Mouse (Mus musculus): ENCODE results near the gene Hoxc6.

The Hoxc6 gene

DNA sequence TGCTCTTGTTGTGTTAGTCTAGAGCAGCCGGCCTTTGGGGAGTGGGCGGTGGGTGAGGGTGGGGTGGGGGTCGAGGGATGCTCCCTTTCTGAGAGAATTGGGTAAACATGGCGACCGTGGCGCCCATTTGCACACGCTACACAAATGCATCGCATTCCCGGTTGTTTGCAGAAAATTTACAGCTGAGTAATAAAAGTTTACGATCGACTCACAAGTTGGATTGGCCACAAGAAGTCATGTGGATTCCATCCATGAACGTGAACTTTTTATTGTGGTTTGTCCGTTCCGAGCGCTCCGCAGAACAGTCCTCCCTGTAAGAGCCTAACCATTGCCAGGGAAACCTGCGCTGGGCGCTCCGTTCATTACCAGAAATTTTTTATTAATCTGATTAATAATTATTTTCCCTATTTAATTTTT is at the start of gene Hoxc6:
Gene Hoxc6 (plus strand): TSS at position 319 of the 417 bp plus-strand sequence.
- no peak for DNase-seq

DNA sequence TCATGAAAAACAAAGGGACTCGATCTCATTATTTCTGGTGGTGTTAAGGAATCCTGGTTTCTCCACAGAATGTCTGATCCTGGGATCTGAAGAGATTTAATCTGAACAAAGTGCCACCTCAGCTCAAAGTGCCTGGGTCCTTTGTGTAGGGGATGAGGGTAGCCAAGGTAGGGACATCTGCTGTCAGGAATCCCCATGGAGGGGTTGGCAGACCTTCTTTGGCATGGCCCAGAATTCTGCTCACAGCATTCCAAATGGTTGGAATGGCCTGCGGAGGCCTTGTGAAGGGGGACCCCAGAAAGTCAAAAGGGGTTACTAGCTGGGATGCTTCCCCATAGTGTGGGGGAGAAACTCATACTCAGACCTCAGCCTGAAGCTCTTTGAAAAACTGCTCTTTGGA is 49.2 kb upstream of the Hoxc6 start:
- no peak for DNase-seq

DNA sequence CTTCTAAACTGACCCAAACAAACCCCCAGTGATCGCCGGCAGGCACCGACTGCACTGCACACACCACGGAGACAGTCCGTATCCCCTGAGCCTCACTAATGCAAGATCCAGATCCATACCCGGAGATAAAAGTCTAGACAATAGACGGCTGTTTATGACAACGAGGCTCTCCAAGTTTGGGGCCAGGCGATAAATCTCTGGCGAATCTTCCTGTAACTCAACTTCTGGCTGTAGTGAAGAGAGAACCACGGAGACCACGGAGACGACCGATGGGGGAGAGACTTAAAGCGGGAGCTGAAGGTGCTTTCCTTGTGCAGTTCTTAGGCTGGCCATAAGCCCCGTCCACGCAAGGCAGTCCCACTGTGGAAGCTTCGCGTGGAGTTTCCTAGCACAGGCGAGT is 48.4 kb upstream of the Hoxc6 start:
- no peak for DNase-seq

DNA sequence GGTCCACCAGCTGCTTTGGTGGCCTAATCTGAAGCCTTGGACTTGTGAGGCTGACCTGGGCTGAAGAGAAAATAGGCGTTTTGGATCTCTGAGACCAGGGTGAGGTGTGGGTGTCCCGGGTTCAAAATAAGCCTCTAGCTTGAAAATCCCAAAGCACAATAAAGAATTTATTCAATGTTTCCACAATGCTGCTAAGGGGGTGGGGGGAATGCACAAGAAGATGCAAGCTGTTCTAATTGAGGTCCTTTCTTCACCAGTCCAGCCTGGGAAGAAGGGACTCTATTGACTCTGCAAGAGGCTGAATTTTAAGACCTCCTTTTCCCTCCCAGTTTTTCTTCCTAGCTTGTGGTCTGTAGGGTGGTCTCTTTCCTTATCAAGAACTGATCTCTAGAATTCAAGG is 47.2 kb upstream of the Hoxc6 start:
- no peak for DNase-seq

DNA sequence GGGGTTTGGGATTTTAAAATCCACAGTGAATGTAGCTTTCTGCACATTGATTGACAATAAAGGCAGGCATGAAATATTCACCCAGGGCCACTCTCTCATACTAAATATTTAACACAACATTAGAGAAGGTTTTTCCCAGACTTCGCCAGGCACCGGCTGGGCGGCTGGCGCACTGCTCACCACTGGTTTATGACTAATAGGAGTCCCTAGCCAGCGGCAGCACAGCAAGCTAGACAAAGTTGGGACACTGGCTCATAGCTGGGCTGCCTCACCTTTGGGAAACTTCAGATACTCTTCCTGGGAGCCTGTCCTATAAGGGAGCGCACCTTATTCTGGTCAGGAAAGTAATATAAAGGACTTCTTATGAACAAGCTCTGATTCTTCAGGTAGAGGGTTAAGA is 44.5 kb upstream of the Hoxc6 start:
- no peak for DNase-seq

DNA sequence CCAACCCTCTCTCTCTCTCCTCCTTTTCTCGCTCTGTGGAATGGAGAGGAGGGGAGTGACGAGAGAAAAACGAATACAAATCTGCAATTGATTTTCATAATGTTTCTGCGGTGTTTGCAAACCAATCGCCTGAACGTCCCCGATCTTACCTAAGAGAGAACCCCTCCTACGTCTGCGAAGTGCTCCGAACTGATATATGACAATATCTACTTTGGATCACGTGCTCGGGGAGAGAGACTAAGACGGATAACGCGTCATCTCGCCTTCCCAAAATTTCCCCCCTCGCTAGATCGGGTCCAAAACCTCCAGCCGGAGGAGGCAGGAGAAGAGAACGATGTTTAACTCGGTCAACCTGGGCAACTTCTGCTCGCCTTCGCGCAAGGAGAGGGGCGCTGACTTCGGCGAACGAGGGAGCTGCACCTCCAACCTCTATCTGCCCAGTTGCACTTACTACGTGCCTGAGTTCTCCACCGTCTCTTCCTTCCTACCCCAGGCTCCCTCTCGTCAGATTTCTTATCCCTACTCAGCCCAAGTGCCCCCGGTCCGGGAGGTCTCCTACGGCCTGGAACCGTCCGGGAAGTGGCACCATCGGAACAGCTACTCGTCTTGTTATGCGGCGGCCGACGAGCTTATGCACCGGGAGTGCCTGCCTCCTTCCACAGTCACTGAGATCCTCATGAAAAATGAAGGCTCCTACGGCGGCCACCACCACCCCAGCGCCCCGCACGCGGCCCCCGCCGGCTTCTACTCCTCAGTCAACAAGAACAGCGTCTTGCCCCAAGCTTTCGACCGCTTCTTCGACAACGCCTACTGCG is 43.7 kb upstream of the Hoxc6 start, which contains the start of gene Hoxc11:
Gene Hoxc11 (plus strand): TSS at position 236 of the 815 bp plus-strand sequence.
- DNase-seq: no peak

DNA sequence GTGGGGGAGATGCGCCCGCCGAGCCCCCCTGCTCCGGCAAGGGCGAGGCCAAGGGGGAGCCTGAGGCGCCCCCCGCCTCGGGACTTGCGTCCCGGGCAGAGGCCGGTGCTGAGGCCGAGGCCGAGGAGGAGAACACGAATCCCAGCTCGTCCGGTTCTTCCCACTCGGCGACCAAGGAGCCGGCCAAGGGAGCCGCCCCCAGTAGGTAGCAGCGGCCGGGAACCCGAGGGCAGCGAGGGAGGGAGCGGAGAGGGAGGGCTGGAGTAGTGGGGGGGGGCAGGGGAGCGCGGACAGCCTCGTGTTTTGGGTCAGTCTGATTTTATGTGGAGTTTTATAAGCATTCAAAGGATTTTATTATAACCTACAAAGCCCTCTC is 43.1 kb upstream of the Hoxc6 start:
- no peak for DNase-seq

DNA sequence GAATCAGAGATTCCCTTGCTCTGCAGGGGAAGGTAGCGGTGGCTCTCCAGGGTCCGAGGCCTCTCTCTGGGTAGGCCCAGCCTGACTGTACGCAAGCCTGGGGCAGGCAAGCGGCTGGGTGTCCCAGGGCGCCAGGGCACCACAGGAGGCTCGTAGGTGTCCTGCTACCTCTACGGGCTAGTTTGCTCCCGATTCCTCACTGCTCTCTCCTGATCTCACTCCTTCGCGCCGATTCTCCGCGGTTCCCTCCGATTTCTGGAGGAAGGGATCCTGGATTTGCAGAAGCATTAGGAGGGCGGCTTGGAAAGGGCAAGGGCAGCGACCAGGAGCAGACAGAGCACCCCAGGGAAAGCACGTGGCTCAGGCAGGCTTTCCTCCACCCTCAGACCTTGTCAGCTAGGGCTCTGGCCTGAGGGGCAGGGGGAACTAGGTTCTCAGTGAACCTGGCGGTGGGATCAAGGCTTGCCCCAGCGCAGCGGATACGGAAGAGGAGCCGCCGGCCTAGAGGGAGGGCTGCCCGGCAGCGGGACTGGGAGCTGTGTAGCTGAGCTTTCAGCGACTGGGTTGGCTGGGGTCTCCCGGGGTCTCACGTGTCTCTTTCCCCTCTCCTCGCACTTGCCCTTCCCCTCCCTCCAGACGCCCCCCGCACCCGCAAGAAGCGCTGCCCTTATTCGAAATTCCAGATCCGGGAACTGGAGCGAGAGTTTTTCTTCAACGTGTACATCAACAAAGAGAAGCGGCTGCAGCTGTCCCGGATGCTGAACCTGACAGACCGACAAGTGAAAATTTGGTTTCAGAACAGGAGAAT is 42.0 kb upstream of the Hoxc6 start:
- no peak for DNase-seq

DNA sequence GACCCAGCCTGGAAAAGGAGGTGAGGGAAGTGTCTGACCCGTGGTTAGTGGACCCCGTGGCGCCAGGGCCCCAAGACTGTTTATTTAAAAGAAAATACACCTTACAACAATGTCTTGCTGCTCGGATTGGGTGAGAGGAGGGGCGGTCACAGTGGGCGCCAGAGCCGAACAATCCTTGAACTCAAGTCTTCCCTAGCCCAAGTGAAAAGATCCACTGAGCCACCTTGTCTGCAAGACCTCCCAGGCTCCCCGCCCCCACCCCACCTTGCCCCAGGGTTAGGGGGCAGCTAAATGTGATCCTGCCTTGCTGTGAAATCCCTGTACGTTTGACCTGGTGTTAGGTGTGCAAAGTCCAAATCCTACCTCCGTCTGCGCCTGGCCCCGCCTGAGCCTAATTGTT is 41.2 kb upstream of the Hoxc6 start:
- DNase-seq: no peak

DNA sequence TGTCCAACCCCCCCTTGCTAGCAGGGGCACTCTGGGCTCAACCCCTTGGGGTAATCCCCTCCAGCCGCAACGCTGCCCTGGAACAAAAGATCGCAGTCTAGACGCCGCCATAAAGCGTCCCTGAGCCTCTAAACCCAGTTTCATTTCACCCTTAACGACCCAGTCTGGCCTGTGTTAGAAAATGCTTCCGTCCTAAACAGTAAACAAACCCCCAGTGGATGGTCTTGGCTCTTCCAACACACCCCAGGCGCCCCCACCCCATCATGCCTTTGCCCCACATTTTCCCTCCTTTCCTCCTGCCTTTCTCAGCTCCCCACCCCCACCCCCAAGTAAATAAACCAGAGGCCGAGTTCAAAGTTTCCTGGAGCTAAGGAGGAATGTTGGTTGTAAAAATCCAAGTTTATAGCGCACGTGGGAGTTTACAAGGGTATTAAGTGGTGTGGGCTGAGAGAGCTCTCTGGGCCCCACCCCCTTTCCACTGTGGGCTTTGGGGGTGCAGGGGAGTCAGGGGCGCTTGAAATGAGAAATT is 38.3 kb upstream of the Hoxc6 start:
- DNase-seq: no peak

DNA sequence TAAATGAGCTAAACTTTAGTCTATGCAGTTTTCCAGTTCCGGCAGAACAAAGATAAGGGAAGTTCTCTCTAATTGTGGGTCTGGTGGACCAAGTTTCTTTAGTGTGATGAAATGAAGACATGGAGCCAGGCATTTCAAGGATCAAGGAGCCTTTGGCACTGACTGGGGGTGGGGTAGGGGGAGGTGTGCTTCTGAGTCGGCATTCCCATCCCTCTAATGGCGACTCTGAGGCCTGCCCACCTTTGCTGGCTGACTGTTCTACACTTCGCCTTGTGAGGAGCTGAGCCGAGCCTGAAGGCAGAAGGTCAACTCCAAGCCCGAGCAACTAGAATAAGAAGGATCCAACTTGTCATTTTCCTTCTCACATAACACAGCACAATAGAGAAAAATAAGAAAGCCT is 36.3 kb upstream of the Hoxc6 start:
- no peak for DNase-seq

DNA sequence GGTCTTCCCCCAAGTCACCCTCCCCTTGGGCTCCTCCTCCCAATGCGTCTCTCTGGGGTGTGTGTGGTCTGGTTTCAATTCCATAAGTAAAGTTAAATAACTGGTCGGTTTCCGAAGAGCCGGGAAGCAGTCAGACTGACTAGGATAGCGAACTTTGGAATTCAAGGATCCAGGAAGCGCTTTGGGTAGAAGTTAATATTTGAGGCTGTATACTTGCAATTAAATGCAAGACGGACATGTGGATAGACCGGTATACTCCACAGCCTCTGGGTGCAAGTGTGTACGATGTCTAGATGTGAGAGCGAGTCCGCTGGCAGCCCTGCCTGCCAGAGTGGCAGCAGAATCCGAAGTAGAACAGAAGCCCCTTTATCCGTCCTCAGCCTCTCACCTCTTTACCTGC is 35.6 kb upstream of the Hoxc6 start:
- DNase-seq: no peak

DNA sequence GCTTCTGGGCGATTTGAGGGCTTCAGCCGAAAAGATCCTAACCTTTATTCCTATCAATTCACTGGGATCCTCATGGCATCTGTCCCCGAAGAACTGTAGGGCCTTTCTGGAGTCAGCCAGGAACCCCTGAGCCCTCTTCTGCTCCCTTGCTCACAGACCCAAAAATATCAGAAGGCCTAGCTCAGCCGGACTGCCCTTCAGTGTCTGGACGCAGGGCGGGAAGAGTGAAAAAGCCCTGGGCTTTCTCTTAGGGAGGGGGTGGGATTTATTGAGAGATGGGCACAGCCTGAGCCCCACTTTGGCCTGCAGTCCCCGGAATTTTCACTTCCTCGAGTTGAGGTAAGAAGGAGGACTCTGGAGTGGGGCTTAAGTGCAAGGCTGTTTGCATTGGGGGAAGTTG is 34.8 kb upstream of the Hoxc6 start:
- DNase-seq: no peak

DNA sequence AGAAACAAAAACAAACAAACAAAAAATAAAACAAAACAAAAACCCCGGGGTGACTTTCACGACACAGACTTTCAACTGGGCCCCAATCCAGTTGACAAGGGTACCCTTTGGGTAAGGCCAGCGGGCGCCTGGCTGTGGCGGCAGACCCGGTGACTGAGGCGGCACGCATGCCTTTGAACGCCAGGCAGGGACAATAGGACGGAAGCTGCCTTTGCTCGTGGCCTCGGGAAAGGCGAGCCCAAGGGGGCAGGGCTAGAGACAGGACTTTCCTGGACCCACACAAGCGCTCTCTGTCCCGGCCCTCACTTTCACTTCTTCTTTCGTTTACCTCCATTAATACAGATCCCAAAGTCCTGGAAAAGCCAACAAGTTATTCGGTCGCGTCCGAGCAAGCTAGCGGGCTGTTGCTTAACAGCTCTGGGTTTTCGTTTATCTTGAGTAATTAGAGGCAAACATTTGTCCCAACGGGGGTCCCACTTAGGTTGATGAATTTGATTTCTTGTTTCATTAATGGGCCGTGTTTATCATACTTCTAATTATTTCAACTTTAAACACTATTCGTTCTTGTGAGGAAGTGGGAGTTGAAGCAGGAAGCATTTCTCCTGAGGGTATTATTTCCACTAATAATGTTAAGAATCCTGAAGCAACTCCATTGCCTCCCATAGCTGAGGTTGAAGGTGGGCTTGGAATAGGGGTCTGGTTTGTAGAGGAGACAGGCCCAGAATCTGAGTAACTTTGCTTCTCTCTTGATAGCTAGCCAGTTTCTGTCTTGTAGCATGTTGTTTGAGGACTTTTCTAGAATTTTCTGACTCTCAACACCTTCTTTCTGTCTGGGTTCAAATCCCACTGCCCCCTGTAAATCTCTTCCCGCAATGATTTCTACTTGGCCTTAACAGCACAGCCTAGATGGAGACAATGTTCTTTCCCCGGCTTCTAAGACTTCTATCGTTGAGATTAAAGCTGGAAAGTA is 34.1 kb upstream of the Hoxc6 start:
- DNase-seq: no peak

DNA sequence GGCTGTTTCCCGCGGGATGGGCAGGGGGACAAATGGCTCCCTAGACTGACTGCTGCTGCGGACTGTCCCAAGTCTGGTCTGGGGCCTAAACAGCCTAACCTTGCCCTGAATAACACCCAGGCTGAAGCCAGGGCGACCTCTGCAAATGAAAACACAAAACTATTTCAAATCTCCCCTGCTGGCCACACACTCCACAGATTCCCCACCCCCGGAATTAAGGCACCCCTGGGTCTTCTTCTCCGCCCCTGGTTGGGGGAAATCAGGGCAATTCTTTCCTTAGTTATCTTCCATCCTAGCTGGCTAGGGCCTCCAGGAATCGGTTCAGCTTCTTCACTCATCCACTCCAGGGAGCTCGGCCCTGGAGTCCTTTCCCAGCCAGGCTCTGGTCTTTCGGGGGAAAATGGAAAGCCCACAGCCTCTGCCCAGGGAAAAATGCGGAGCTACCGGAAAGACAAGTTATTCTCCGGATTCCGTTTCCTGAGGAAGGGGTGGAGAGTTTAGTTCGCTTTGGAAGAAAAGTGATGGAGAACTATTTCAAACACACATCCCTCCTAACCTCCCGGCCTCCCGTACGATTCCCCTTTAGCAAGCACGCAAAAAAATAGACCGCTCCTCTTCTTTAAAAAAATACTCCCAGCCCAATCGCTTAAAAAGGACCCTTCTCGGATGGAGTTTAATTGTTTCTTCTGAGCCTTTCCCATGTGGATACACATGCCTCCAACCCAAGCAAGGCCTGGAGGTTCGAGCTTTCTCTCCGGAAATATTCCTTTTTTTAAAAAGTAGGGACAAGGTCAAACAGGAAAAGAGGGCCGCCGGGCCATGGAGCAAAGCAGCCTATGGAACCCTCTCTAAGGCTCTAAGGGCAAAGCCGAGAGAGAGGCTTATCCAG is 32.8 kb upstream of the Hoxc6 start:
- DNase-seq: no peak

DNA sequence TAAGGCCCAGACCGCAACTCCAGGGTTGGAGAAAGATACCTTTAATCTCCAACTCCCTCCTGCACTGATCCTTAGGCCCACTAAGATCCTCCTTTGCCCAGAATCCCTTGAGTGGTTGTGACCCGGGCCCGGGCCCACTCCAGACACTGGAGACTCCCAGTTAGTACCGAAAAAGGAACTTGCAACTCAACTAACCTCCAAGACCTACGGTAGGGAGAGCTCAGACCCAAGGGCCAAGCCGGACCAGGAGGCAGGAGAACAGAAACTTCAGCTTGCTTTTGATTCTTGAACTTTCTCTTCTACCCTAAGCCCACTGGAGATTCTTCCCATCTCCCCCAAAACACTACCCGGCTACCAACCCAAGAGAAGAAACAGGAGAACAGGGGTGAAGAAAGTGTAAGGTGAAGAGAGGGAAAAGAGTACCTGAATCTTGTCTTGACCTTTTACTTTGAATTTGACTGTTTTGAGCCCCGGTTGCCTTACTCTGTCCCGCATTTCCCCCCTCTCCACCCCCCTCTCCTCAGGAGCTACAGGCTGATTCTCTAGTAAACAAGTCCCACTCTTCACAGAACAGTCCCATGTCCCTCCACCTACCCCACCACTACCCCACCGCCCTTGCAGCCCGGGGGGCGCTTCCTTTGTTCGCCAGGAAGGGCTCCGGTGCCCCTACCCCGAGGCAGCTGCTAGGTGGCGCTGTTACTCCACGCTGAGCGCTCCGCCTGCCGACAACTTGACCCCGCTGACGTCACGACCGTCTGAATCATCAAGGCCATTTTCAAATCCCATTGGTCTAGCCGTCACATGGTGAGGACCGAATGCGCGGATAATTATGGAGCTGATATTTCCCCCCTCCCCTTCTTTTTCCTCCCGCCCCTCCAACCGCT is 31.9 kb upstream of the Hoxc6 start:
- peak; percentile 87 to 88 for DNase-seq

DNA sequence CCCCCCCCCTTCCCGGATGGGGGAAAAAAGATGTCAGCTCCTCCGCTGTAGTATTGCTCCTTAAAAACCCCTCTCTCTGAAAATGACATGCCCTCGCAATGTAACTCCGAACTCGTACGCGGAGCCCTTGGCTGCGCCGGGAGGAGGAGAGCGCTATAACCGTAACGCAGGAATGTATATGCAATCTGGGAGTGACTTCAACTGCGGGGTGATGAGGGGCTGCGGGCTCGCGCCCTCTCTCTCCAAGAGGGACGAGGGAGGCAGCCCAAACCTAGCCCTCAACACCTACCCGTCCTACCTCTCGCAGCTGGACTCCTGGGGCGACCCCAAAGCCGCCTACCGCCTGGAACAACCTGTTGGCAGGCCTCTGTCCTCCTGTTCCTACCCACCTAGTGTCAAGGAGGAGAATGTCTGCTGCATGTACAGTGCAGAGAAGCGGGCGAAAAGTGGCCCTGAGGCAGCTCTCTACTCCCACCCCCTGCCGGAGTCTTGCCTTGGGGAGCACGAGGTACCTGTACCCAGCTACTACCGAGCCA is 31.2 kb upstream of the Hoxc6 start, which contains the start of gene Hoxc10:
Gene Hoxc10 (plus strand): TSS at position 21 of the 536 bp plus-strand sequence.
- no peak for DNase-seq

DNA sequence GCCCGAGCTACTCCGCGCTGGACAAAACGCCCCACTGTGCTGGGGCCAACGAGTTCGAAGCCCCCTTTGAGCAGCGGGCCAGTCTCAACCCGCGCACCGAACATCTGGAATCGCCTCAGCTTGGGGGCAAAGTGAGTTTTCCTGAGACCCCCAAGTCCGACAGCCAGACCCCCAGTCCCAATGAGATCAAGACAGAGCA is 30.8 kb upstream of the Hoxc6 start, which contains the start of gene Hoxc5:
Gene Hoxc5 (plus strand): TSS at position 132 of the 199 bp plus-strand sequence.
- DNase-seq: no peak

DNA sequence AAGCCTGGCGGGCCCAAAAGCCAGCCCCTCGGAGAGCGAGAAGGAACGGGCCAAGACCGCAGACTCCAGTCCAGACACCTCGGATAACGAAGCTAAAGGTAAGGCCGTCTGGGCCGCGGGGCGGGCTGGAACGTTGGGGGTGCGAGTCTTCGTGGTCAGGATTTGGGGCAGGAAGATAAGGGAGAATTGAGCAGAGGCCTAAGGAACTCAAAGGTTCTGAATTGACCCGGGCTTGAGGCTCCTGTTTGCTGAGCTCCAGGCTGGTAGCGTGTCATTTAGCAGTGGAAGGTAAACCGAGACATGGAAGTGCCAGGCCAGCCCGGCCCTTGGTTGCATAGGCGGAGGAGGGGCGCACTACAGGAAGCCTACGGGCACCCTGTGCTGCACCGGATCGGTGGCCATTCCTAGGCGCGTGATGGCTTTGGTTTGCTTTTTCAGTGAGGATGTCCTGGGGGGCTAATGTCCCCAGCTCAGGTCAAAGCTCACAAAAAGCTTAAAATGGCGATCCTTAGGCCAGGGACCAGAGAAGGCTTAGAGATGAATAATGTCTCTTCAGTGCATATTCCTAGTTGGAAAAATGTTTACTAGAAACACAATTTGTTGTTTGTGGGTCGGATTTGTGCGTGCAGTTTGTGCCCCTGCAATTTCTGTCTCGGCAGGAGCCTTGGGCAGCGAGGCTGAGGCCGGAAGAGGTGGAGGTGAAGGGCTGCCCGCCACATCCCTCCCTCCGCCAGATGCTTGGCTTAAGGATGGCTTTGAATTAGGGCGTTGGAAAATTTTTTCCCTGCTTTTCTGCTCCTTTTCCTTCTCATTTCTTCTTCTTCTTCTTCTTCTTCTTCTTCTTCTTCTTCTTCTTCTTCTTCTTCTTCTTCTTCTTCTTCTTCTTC is 30.3 kb upstream of the Hoxc6 start:
- no peak for DNase-seq
